Mouse (Mus musculus): Measurements from ENCODE around the gene Dxo. TPM values are rescaled to one million over a fixed set of nuclear protein-coding genes. Genes with fewer than 3 reads are reported as not detected.
"Not testable (repeated sequence)": the region's sequence is repeated elsewhere in the genome, so short reads cannot be mapped to it uniquely, and the experiment has no call there.

Gene Dxo
- total RNA-seq, 1 experiment from 2014 or later: 18.6 TPM

GRCm38 (mm10) chr17:34811275-34811674 is 25.5 kb upstream of the Dxo start:
- ATAC-seq (replicated peaks in 1 of 2; ENCODE audit: insufficient read depth in 1 of 2, low FRiP score in 2 of 2, low TSS enrichment in 1 of 2, low read depth in 1 of 2, poor library complexity in 2 of 2, severe bottlenecking in 2 of 2): no peak

DNA sequence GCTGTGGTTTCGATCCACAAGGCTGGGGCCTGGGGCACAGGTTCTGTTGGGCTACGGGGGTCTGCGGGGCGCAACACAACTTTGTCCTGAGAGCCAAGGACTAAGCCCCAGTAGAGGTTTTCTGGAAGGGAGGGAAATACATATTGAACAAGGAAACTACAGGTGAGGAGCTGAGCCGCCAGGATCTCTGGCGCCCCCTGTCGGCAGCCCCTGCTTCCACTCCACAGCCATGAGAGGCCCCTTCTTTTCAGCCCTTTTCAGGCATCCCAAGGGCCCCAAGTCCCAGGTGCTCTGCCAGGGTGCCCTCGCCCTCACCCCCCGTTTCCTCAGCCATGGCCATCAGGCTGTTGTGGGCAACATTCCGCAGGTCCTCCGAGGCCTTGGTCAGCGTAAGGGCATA is 23.1 kb upstream of the Dxo start:
- ATAC-seq (replicated peaks in 1 of 2; ENCODE audit: insufficient read depth in 1 of 2, low FRiP score in 2 of 2, low TSS enrichment in 1 of 2, low read depth in 1 of 2, poor library complexity in 2 of 2, severe bottlenecking in 2 of 2): not testable (repeated sequence)

- no peak for ATAC-seq (replicated peaks in 1 of 2; ENCODE audit: insufficient read depth in 1 of 2, low FRiP score in 2 of 2, low TSS enrichment in 1 of 2, low read depth in 1 of 2, poor library complexity in 2 of 2, severe bottlenecking in 2 of 2)
Observed at GRCm38 (mm10) chr17:34814818-34815370, 21.9 kb upstream of the Dxo start.

- ATAC-seq (replicated peaks in 1 of 2; ENCODE audit: insufficient read depth in 1 of 2, low FRiP score in 2 of 2, low TSS enrichment in 1 of 2, low read depth in 1 of 2, poor library complexity in 2 of 2, severe bottlenecking in 2 of 2): not testable (repeated sequence)
Observed at GRCm38 (mm10) chr17:34830776-34831175, 6.0 kb upstream of the Dxo start.

GRCm38 (mm10) chr17:34836155-34836855 is 514 bp upstream of the Dxo start:
- ATAC-seq (replicated peaks in 1 of 2; ENCODE audit: insufficient read depth in 1 of 2, low FRiP score in 2 of 2, low TSS enrichment in 1 of 2, low read depth in 1 of 2, poor library complexity in 2 of 2, severe bottlenecking in 2 of 2): peak; percentile 47 to 62; a peak in 3 of 4 replicates

GRCm38 (mm10) chr17:34837464-34838324 is 875 bp downstream of the Dxo start:
- no peak; a peak in 1 of 4 replicates for ATAC-seq (replicated peaks in 1 of 2; ENCODE audit: insufficient read depth in 1 of 2, low FRiP score in 2 of 2, low TSS enrichment in 1 of 2, low read depth in 1 of 2, poor library complexity in 2 of 2, severe bottlenecking in 2 of 2)

- no peak for ATAC-seq (replicated peaks in 1 of 2; ENCODE audit: insufficient read depth in 1 of 2, low FRiP score in 2 of 2, low TSS enrichment in 1 of 2, low read depth in 1 of 2, poor library complexity in 2 of 2, severe bottlenecking in 2 of 2)
Observed at GRCm38 (mm10) chr17:34838785-34839184, 2.0 kb downstream of the Dxo start.

- no peak for ATAC-seq (replicated peaks in 1 of 2; ENCODE audit: insufficient read depth in 1 of 2, low FRiP score in 2 of 2, low TSS enrichment in 1 of 2, low read depth in 1 of 2, poor library complexity in 2 of 2, severe bottlenecking in 2 of 2)
Observed at GRCm38 (mm10) chr17:34840736-34841307, 4.0 kb downstream of the Dxo start.

- ATAC-seq (replicated peaks in 1 of 2; ENCODE audit: insufficient read depth in 1 of 2, low FRiP score in 2 of 2, low TSS enrichment in 1 of 2, low read depth in 1 of 2, poor library complexity in 2 of 2, severe bottlenecking in 2 of 2): no peak
Observed at GRCm38 (mm10) chr17:34844884-34845283, 8.1 kb downstream of the Dxo start.

GRCm38 (mm10) chr17:34847192-34847591 is 10.4 kb downstream of the Dxo start:
- ATAC-seq (replicated peaks in 1 of 2; ENCODE audit: insufficient read depth in 1 of 2, low FRiP score in 2 of 2, low TSS enrichment in 1 of 2, low read depth in 1 of 2, poor library complexity in 2 of 2, severe bottlenecking in 2 of 2): no peak

DNA sequence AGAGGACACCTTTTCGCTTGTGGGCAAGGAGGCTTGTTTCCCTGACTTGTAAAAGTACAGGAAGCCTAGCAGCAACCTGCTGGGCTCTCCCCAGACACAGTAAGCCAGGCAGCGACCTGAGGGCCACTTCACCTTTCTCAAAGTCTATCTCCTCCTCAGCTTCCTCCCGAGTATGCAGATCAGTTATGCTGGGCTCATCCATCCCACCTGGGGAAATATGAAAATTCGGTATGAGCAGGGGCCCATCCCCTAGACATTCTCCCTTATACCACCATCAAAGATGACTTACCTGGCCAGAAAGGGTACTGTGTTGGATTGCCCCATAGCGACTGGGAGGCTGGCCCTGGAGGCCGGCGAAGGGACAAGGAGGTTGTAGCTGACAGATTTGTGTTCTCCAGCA is 10.8 kb downstream of the Dxo start:
- ATAC-seq (replicated peaks in 1 of 2; ENCODE audit: insufficient read depth in 1 of 2, low FRiP score in 2 of 2, low TSS enrichment in 1 of 2, low read depth in 1 of 2, poor library complexity in 2 of 2, severe bottlenecking in 2 of 2): no peak

DNA sequence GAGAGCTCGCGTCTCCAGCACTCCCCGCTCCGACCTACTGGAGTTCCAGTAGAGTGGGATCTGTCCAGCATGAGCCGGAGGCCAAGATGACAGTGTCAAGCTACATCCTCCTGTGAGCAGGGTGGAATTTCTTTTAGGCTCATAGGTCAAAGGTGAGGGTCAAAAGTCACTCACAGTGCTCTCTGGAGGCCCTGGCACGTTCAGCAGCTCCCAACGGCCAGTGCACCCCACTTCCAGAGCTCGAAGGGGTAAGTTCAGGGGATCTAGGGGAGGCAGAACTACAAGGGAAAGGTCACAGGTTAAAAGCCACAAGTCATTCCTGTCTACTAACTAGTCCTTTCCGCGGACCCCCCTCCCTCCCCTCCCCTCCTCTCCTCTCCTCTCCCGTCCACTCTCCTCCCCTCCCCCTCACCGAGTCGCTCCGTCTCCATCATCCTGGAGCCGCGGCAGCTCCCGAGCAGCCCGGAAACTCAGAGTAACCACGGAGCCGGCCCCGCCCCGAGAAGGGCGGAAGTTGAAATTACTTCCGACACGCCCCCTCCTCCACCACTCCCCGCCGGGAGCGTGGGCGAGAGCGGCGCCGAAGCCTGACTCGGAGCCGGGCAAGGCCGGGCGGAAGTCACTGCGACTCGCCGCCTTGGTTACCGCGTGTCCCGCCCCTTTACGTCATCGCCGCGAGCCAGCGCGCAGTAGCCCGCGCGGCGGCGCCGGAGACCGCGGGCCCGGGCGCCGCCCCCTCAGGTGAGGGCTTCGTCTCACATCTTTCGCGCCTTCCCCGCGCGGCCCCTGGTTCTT is 13.1 kb downstream of the Dxo start, which contains the start of the genes Skiv2l and Nelfe:
Gene Skiv2l, minus strand, starts transcription at position 489 of the 795 bp plus-strand sequence.
Gene Nelfe, plus strand, starts transcription at position 670 of the 795 bp plus-strand sequence.
- ATAC-seq (replicated peaks in 1 of 2; ENCODE audit: insufficient read depth in 1 of 2, low FRiP score in 2 of 2, low TSS enrichment in 1 of 2, low read depth in 1 of 2, poor library complexity in 2 of 2, severe bottlenecking in 2 of 2): peak; percentile 97

- no peak for ATAC-seq (replicated peaks in 1 of 2; ENCODE audit: insufficient read depth in 1 of 2, low FRiP score in 2 of 2, low TSS enrichment in 1 of 2, low read depth in 1 of 2, poor library complexity in 2 of 2, severe bottlenecking in 2 of 2)
Observed at GRCm38 (mm10) chr17:34850517-34851125, 13.8 kb downstream of the Dxo start.

- ATAC-seq (replicated peaks in 1 of 2; ENCODE audit: insufficient read depth in 1 of 2, low FRiP score in 2 of 2, low TSS enrichment in 1 of 2, low read depth in 1 of 2, poor library complexity in 2 of 2, severe bottlenecking in 2 of 2): no peak
Observed at GRCm38 (mm10) chr17:34853511-34853910, 16.7 kb downstream of the Dxo start.

- ATAC-seq (replicated peaks in 1 of 2; ENCODE audit: insufficient read depth in 1 of 2, low FRiP score in 2 of 2, low TSS enrichment in 1 of 2, low read depth in 1 of 2, poor library complexity in 2 of 2, severe bottlenecking in 2 of 2): no peak
Observed at GRCm38 (mm10) chr17:34854761-34855160, 17.9 kb downstream of the Dxo start.

GRCm38 (mm10) chr17:34855825-34856224 is 19.0 kb downstream of the Dxo start:
- peak; percentile 45 to 61; a peak in 1 of 4 replicates for ATAC-seq (replicated peaks in 1 of 2; ENCODE audit: insufficient read depth in 1 of 2, low FRiP score in 2 of 2, low TSS enrichment in 1 of 2, low read depth in 1 of 2, poor library complexity in 2 of 2, severe bottlenecking in 2 of 2)

DNA sequence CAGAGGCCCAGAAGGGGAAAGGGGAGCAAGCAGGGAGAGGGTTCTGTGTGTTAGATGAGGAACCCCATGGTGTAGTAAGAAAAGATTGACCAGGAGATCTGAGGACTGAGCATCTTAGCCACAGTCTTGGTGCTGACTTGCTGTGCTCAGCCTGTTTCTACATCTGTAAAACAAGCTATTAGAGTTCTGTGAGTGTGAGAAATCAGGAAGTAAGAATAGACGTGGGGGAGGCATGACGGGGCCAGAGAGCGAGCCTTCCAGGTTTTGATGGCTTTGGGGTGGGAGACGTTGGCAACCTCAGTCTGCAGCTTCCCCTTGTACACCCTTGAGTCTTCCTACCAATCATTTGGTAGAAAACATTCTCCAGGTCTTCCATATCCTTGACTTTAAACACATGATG is 21.9 kb downstream of the Dxo start:
- ATAC-seq (replicated peaks in 1 of 2; ENCODE audit: insufficient read depth in 1 of 2, low FRiP score in 2 of 2, low TSS enrichment in 1 of 2, low read depth in 1 of 2, poor library complexity in 2 of 2, severe bottlenecking in 2 of 2): no peak
